8 mouse cellular contexts compared by ENCODE assay signal in genomic region chr14:21983311-21983949, GRCm38 (mm10). TPM values are rescaled to one million over a fixed set of nuclear protein-coding genes. Genes with fewer than 3 reads are reported as not detected.
DNase-seq lines count a peak whose midpoint lies in the region; ATAC-seq and TF ChIP-seq lines count a peak whose summit lies in the region.

No protein-coding gene starts in this region.

- peak overlapping the region; percentile 86 for H3K27ac ChIP-seq in embryonic facial prominence, embryonic 14.5 days (replicated peaks; ENCODE audit: low read depth, low read length)
- peak overlapping the region; percentile 83 for H3K27ac ChIP-seq in hindbrain, embryonic 11.5 days (ENCODE audit: low read depth, low read length)
- H3K27ac ChIP-seq in limb, embryonic 14.5 days (replicated peaks; ENCODE audit: low read depth, low read length) = peak overlapping the region; percentile 84

- H3K9me3 ChIP-seq in embryonic facial prominence, embryonic 14.5 days (ENCODE audit: control insufficient read depth, low read length) = no peaks in the 10 kb centered on the region
- H3K9me3 ChIP-seq in hindbrain, embryonic 11.5 days (ENCODE audit: control insufficient read depth, low read length) = no peaks in the 10 kb centered on the region
- H3K9me3 ChIP-seq in limb, embryonic 14.5 days (ENCODE audit: control insufficient read depth, low read length) = no peaks in the 10 kb centered on the region

- peaks cover 35% of the 10 kb centered on the region for H3K36me3 ChIP-seq in embryonic facial prominence, embryonic 14.5 days (ENCODE audit: control insufficient read depth, insufficient read depth, low read length)
- 0 out of 2 replicates have a peak, but pooled peaks cover 4% of the 10 kb centered on the region for H3K36me3 ChIP-seq in hindbrain, embryonic 11.5 days (ENCODE audit: control insufficient read depth, insufficient read depth, low read length)
- peaks cover 34% of the 10 kb centered on the region for H3K36me3 ChIP-seq in limb, embryonic 14.5 days (ENCODE audit: control insufficient read depth, insufficient read depth, low read length)

- ATAC-seq in embryonic facial prominence, embryonic 14.5 days (ENCODE audit: low read depth) = no peak
- no peak for ATAC-seq in hindbrain, embryonic 11.5 days (ENCODE audit: low FRiP score)
- ATAC-seq in limb, embryonic 14.5 days (ENCODE audit: low FRiP score, low read depth) = no peak
- no peak for ATAC-seq in frontal cortex, adult (ENCODE audit: low TSS enrichment)

- 3% methylated on average over 20 of the region's 22 CpGs for WGBS in embryonic facial prominence, embryonic 14.5 days
- WGBS in hindbrain, embryonic 11.5 days = under 1% methylated on average over 22 of the region's 22 CpGs
- WGBS in limb, embryonic 14.5 days = 3% methylated on average over 22 of the region's 22 CpGs

- peaks cover 13% of the 10 kb centered on the region; the same call in 1 of the 2 replicates for H3K4me1 ChIP-seq in embryonic facial prominence, embryonic 14.5 days (ENCODE audit: control insufficient read depth, insufficient read depth, low read length)
- H3K4me1 ChIP-seq in hindbrain, embryonic 11.5 days (replicated peaks; ENCODE audit: control insufficient read depth, insufficient read depth, low read length) = no peaks in the 10 kb centered on the region; the same call in 1 of the 2 replicates
- H3K4me1 ChIP-seq in limb, embryonic 14.5 days (ENCODE audit: control insufficient read depth, insufficient read depth, low read length) = peaks cover 12% of the 10 kb centered on the region; the same call in 1 of the 2 replicates

- peak overlapping the region; percentile 81 for H3K4me2 ChIP-seq in embryonic facial prominence, embryonic 14.5 days (ENCODE audit: low read depth, low read length)
- H3K4me2 ChIP-seq in hindbrain, embryonic 11.5 days (replicated peaks; ENCODE audit: low read depth, low read length) = peak overlapping the region; percentile 85
- peak overlapping the region; percentile 83 for H3K4me2 ChIP-seq in limb, embryonic 14.5 days (replicated peaks; ENCODE audit: low read depth, low read length, severe bottlenecking)

- H3K4me3 ChIP-seq in embryonic facial prominence, embryonic 14.5 days (ENCODE audit: low read depth, low read length) = peak overlapping the region; percentile 84
- H3K4me3 ChIP-seq in hindbrain, embryonic 11.5 days (ENCODE audit: low read depth, low read length) = peak overlapping the region; percentile 52
- peak overlapping the region; percentile 47 for H3K4me3 ChIP-seq in limb, embryonic 14.5 days (replicated peaks; ENCODE audit: low read length)

- H3K9ac ChIP-seq in embryonic facial prominence, embryonic 14.5 days (ENCODE audit: low read depth, low read length) = peak overlapping the region; percentile 69
- peak overlapping the region; percentile 90 for H3K9ac ChIP-seq in hindbrain, embryonic 11.5 days (ENCODE audit: low read depth, low read length)
- peak overlapping the region; percentile 80 for H3K9ac ChIP-seq in limb, embryonic 14.5 days (ENCODE audit: low read depth, low read length, severe bottlenecking)

- no peak for TF ChIP-seq POLR2A in limb, embryonic 14.5 days (IDR thresholded peaks at IDR 0.05; ENCODE audit: borderline replicate concordance, extremely low read depth, insufficient read depth, insufficient read length)

- peak; percentile 78 for DNase-seq in heart, adult 11 months
- no peak for DNase-seq in heart, adult 8-10 months (ENCODE audit: low spot score)
- peak; percentile 64 for DNase-seq in embryonic facial prominence, embryonic 14.5 days (ENCODE audit: low spot score)
- DNase-seq in hindbrain, embryonic 11.5 days (ENCODE audit: low spot score) = peak; percentile 57
- peak; percentile 50 for DNase-seq in limb, embryonic 14.5 days (ENCODE audit: low spot score)
- DNase-seq in neural tube, embryonic 10.5 days (ENCODE audit: extremely low spot score, low spot score) = peak; percentile 75
- DNase-seq in layer of hippocampus, postnatal 10 days (ENCODE audit: low spot score in 2 of 2) = no peak

- H3K27me3 ChIP-seq in embryonic facial prominence, embryonic 14.5 days (replicated peaks; ENCODE audit: control insufficient read depth, insufficient read depth, low read length) = peaks cover 3% of the 10 kb centered on the region; the same call in 1 of the 2 replicates
- 0 out of 2 replicates have a peak, but pooled peaks cover 3% of the 10 kb centered on the region for H3K27me3 ChIP-seq in hindbrain, embryonic 11.5 days (ENCODE audit: control insufficient read depth, insufficient read depth, low read length)
- peaks cover 3% of the 10 kb centered on the region; the same call in 1 of the 2 replicates for H3K27me3 ChIP-seq in limb, embryonic 14.5 days (ENCODE audit: control insufficient read depth, insufficient read depth, low read length)

RNA-seq across cellular contexts. Expression of gene Zfp503, which starts 6.0 kb away (rescaled TPM):
- 1 to 10 TPM; 1.9 to 2.2 (median 2.2) TPM for total RNA-seq in heart, adult 8-10 months (2022)
- 10.6 and 13.6 TPM in 2 replicates for polyA plus RNA-seq in embryonic facial prominence, embryonic 14.5 days (2014; fragmentation: Nextera tagmentation; extraction: Ambion mirVana)
- 11.8 and 15.4 TPM in 2 replicates for polyA plus RNA-seq in hindbrain, embryonic 11.5 days (2014; fragmentation: Nextera tagmentation; extraction: Ambion mirVana)
- 45.1 and 73.1 TPM in 2 replicates for polyA plus RNA-seq in limb, embryonic 14.5 days (2012; rRNA removed)
- 15.3 and 17.6 TPM in 2 replicates for polyA plus RNA-seq in limb, embryonic 14.5 days (2014; fragmentation: Nextera tagmentation; extraction: Ambion mirVana)
- 1 to 10 TPM; 3.0 TPM for total RNA-seq in layer of hippocampus, postnatal 10 days (2021)

RNA-seq across cellular contexts. Expression of gene Lrmda, which starts 36.1 kb away (rescaled TPM):
- total RNA-seq in heart, adult 8-10 months (2022) = 1 to 10 TPM; 1.8 to 3.0 (median 2.4) TPM
- polyA plus RNA-seq in embryonic facial prominence, embryonic 14.5 days (2014; fragmentation: Nextera tagmentation; extraction: Ambion mirVana) = 0.24 and 0.97 TPM in 2 replicates
- 0.20 and 0.91 TPM in 2 replicates for polyA plus RNA-seq in hindbrain, embryonic 11.5 days (2014; fragmentation: Nextera tagmentation; extraction: Ambion mirVana)
- polyA plus RNA-seq in limb, embryonic 14.5 days (2012; rRNA removed) = 0.08 and 0.13 TPM in 2 replicates
- 0.35 and 0.72 TPM in 2 replicates for polyA plus RNA-seq in limb, embryonic 14.5 days (2014; fragmentation: Nextera tagmentation; extraction: Ambion mirVana)
- total RNA-seq in layer of hippocampus, postnatal 10 days (2021) = under 1 TPM; 0.57 to 0.62 TPM

Comparison
In these comparisons a context has a peak if more than half of its experiments do, and no peak if none do; other contexts are left out.
1. DNase-seq: peak in heart, adult 11 months (single experiment), embryonic facial prominence, embryonic 14.5 days (single experiment), hindbrain, embryonic 11.5 days (single experiment), limb, embryonic 14.5 days (single experiment) and neural tube, embryonic 10.5 days (single experiment); none in heart, adult 8-10 months (single experiment) and layer of hippocampus, postnatal 10 days (0 of 2).
2. Peak in every context shown above with its lines, with median percentiles within 50 percentile points of each other: H3K27ac ChIP-seq, H3K4me2 ChIP-seq, H3K4me3 ChIP-seq and H3K9ac ChIP-seq.